Mouse (Mus musculus) liver, embryonic 11.5 days (tissue): ENCODE measurements at regions not wholly inside any gene's neighbourhood (a gene's known extent, or its start where the extent isn't known, plus 50 kb on each side); places are given as distances from the start of the nearest gene placed in this dataset.

Source experiments
- ATAC-seq: fragments of 200-750 bp; cut with Nextera tagmentation; replicated peaks from 2 replicates; pipeline ENCODE4 v1.8.0; 2017; ENCODE audit warnings: moderate number of reproducible peaks, mild to moderate bottlenecking, moderate TSS enrichment, moderate library complexity; ENCODE audit not compliant: low FRiP score
- DNase-seq: peaks from one replicate; pipeline ENCODE4 v3.0.0-alpha.2; 2017; ENCODE audit warnings: low spot score
- H3K27ac ChIP-seq: fragments of 300-500 bp; sonication (generic); 2 replicates; pipeline ENCODE4 v1.5.1; 2014; ENCODE audit warnings: mild to moderate bottlenecking, low read depth, low read length, control low read depth
- H3K27me3 ChIP-seq: fragments of 300-500 bp; sonication (generic); replicated peaks from 2 replicates; pipeline ENCODE4 v1.6.1; 2014; ENCODE audit warnings: low read length, mixed read lengths; ENCODE audit not compliant: control insufficient read depth, insufficient read depth
- H3K36me3 ChIP-seq: fragments of 300-500 bp; sonication (generic); 2 replicates; pipeline ENCODE4 v1.6.1; 2014; ENCODE audit warnings: mild to moderate bottlenecking, low read length, moderate library complexity, mixed read lengths; ENCODE audit not compliant: control insufficient read depth, insufficient read depth
- H3K4me1 ChIP-seq: fragments of 300-500 bp; sonication (generic); replicated peaks from 2 replicates; pipeline ENCODE4 v1.6.1; 2014; ENCODE audit warnings: low read length, mixed read lengths; ENCODE audit not compliant: control insufficient read depth, insufficient read depth
- H3K4me2 ChIP-seq: fragments of 300-500 bp; sonication (generic); 2 replicates; pipeline ENCODE4 v1.6.1; 2014; ENCODE audit warnings: mild to moderate bottlenecking, control low read depth, moderate library complexity
- H3K4me3 ChIP-seq: fragments of 300-500 bp; sonication (generic); 2 replicates; pipeline ENCODE4 v1.5.1; 2014; ENCODE audit warnings: low read depth, low read length, control low read depth
- H3K9ac ChIP-seq: fragments of 300-500 bp; sonication (generic); 2 replicates; pipeline ENCODE4 v1.6.1; 2014; ENCODE audit warnings: low read depth, low read length, control low read depth
- H3K9me3 ChIP-seq: fragments of 300-500 bp; sonication (generic); 2 replicates; pipeline ENCODE4 v1.6.1; 2016; ENCODE audit warnings: low read length, inconsistent platforms, mixed read lengths; ENCODE audit not compliant: control insufficient read depth
- WGBS: fragments of 180-500 bp; shearing (Covaris S2); extraction: QIAGEN DNeasy Blood & Tissue Kit; methylation state at CpG from one replicate; pipeline ENCODE4 v1.1.7; 2014; 5-methylcytosine and 5-hydroxymethylcytosine counted together

- no peak overlapping the region for H3K27ac ChIP-seq
- no peaks in the 10 kb centered on the region for H3K9me3 ChIP-seq
- H3K36me3 ChIP-seq, result no peaks in the 10 kb centered on the region
- H3K27me3 ChIP-seq, result no peaks in the 10 kb centered on the region
- 55% methylated on average over 3 of the region's 3 CpGs for WGBS
- H3K9ac ChIP-seq, result no peak overlapping the region
- no peaks in the 10 kb centered on the region for H3K4me1 ChIP-seq
- H3K4me3 ChIP-seq, result no peak overlapping the region
- no peak for DNase-seq
- no peak for ATAC-seq
- H3K4me2 ChIP-seq, result no peak overlapping the region
Measured at GRCm38 (mm10) chr8:102983220-102983909, 197.9 kb upstream of the Cdh11 start.

- Histone ChIP-seq H3K27me3 (no peaks in the 10 kb centered on the region), H3K9me3 (no peaks in the 10 kb centered on the region), H3K4me3 (no peak overlapping the region), H3K36me3 (no peaks in the 10 kb centered on the region), H3K4me1 (no peaks in the 10 kb centered on the region), H3K4me2 (no peak overlapping the region), H3K9ac (no peak overlapping the region), H3K27ac (no peak overlapping the region)
- DNase-seq, result no peak
- no peak for ATAC-seq
- 53% methylated on average over 3 of the region's 3 CpGs for WGBS
Measured at GRCm38 (mm10) chr8:102983910-102984225, 198.4 kb upstream of the Cdh11 start.

GRCm38 (mm10) chr8:103007284-103007984 lies 222.0 kb upstream of the Cdh11 start:
- H3K36me3 ChIP-seq, result no peaks in the 10 kb centered on the region
- H3K27me3 ChIP-seq, result no peaks in the 10 kb centered on the region
- H3K9ac ChIP-seq, result no peak overlapping the region
- no peak overlapping the region for H3K4me2 ChIP-seq
- H3K4me3 ChIP-seq, result no peak overlapping the region
- H3K9me3 ChIP-seq, result no peaks in the 10 kb centered on the region
- DNase-seq (no peak), ATAC-seq (no peak)
- H3K27ac ChIP-seq, result no peak overlapping the region
- 64% methylated on average over 2 of the region's 2 CpGs for WGBS
- H3K4me1 ChIP-seq, result no peaks in the 10 kb centered on the region

GRCm38 (mm10) chr8:103019121-103019520 lies 233.7 kb upstream of the Cdh11 start:
- Histone ChIP-seq H3K9ac (no peak overlapping the region), H3K4me3 (no peak overlapping the region), H3K36me3 (no peaks in the 10 kb centered on the region), H3K9me3 (no peaks in the 10 kb centered on the region), H3K27ac (no peak overlapping the region), H3K27me3 (no peaks in the 10 kb centered on the region), H3K4me2 (no peak overlapping the region), H3K4me1 (no peaks in the 10 kb centered on the region)
- ATAC-seq, result no peak
- no peak for DNase-seq
- WGBS, result 81% methylated on average over 4 of the region's 4 CpGs

GRCm38 (mm10) chr8:103023237-103023636 lies 237.8 kb upstream of the Cdh11 start:
- no peaks in the 10 kb centered on the region for H3K4me1 ChIP-seq
- no peak overlapping the region for H3K4me3 ChIP-seq
- DNase-seq (no peak), ATAC-seq (no peak)
- WGBS, result 87% methylated on average over 1 of the region's 1 CpGs
- H3K27me3 ChIP-seq, result no peaks in the 10 kb centered on the region
- H3K4me2 ChIP-seq, result no peak overlapping the region
- H3K27ac ChIP-seq, result no peak overlapping the region
- no peaks in the 10 kb centered on the region for H3K9me3 ChIP-seq
- H3K9ac ChIP-seq, result no peak overlapping the region
- no peaks in the 10 kb centered on the region for H3K36me3 ChIP-seq

GRCm38 (mm10) chr8:103031708-103032107 lies 246.3 kb upstream of the Cdh11 start:
- no peak for ATAC-seq
- H3K4me1 ChIP-seq, result no peaks in the 10 kb centered on the region
- 69% methylated on average over 1 of the region's 1 CpGs for WGBS
- no peak overlapping the region for H3K4me3 ChIP-seq
- no peak overlapping the region for H3K27ac ChIP-seq
- H3K27me3 ChIP-seq, result no peaks in the 10 kb centered on the region
- H3K4me2 ChIP-seq, result no peak overlapping the region
- DNase-seq, result no peak
- H3K9me3 ChIP-seq, result no peaks in the 10 kb centered on the region
- no peak overlapping the region for H3K9ac ChIP-seq
- no peaks in the 10 kb centered on the region for H3K36me3 ChIP-seq

GRCm38 (mm10) chr8:103033956-103034355 lies 248.5 kb upstream of the Cdh11 start:
- no peak overlapping the region for H3K4me3 ChIP-seq
- H3K9me3 ChIP-seq, result no peaks in the 10 kb centered on the region
- no peaks in the 10 kb centered on the region for H3K36me3 ChIP-seq
- WGBS, result 57% methylated on average over 3 of the region's 3 CpGs
- no peaks in the 10 kb centered on the region for H3K4me1 ChIP-seq
- H3K4me2 ChIP-seq, result no peak overlapping the region
- H3K27me3 ChIP-seq, result no peaks in the 10 kb centered on the region
- H3K9ac ChIP-seq, result no peak overlapping the region
- ATAC-seq (no peak), DNase-seq (no peak)
- H3K27ac ChIP-seq, result no peak overlapping the region

GRCm38 (mm10) chr8:103072079-103072635 lies 286.7 kb upstream of the Cdh11 start:
- H3K9ac ChIP-seq, result no peak overlapping the region
- no peaks in the 10 kb centered on the region for H3K9me3 ChIP-seq
- no peak overlapping the region for H3K27ac ChIP-seq
- no peak for ATAC-seq
- no peaks in the 10 kb centered on the region for H3K4me1 ChIP-seq
- no peaks in the 10 kb centered on the region for H3K36me3 ChIP-seq
- H3K27me3 ChIP-seq, result no peaks in the 10 kb centered on the region
- no peak overlapping the region for H3K4me2 ChIP-seq
- no peak for DNase-seq
- WGBS, result 71% methylated on average over 5 of the region's 5 CpGs
- H3K4me3 ChIP-seq, result no peak overlapping the region

- 70% methylated on average over 1 of the region's 1 CpGs for WGBS
- H3K4me3 ChIP-seq, result no peak overlapping the region
- H3K36me3 ChIP-seq, result no peaks in the 10 kb centered on the region
- no peaks in the 10 kb centered on the region for H3K4me1 ChIP-seq
- ATAC-seq, result no peak
- no peak overlapping the region for H3K27ac ChIP-seq
- no peak overlapping the region for H3K4me2 ChIP-seq
- H3K27me3 ChIP-seq, result no peaks in the 10 kb centered on the region
- no peak for DNase-seq
- no peak overlapping the region for H3K9ac ChIP-seq
- no peaks in the 10 kb centered on the region for H3K9me3 ChIP-seq
Measured at GRCm38 (mm10) chr8:103072646-103073045, 287.2 kb upstream of the Cdh11 start.
